Mouse (Mus musculus) bone marrow macrophage, adult 2 months (primary cell): ENCODE results near the gene Hist1h2bp.
"Not testable (repeated sequence)": the region's sequence is repeated elsewhere in the genome, so short reads cannot be mapped to it uniquely, and the experiment has no call there.

ENCODE experiments used
- CTCF ChIP-seq: IDR thresholded peaks from 2 replicates; pipeline ENCODE4 v1.5.1; 2012; ENCODE audit warnings: low read depth, mild to moderate bottlenecking, low read length, moderate library complexity
- POLR2A ChIP-seq: IDR thresholded peaks from 2 replicates; pipeline ENCODE4 v1.6.1; 2012; ENCODE audit warnings: mild to moderate bottlenecking, low read depth, low read length, borderline replicate concordance

GRCm38 (mm10) chr13:21810073-21810472 is 22.8 kb downstream of the Hist1h2bp start, which contains the start of the genes Hist1h2bq and Hist1h2ao:
- TF ChIP-seq CTCF, POLR2A: not testable (repeated sequence)
